Mouse (Mus musculus) megakaryocyte, embryonic 14.5 days (primary cell): ENCODE measurements at regions not wholly inside any gene's neighbourhood (a gene's known extent, or its start where the extent isn't known, plus 50 kb on each side); places are given as distances from the start of the nearest gene placed in this dataset.

ENCODE experiments used
- FLI1 ChIP-seq: IDR thresholded peaks from 2 replicates; pipeline ENCODE4 v1.6.1; 2012; ENCODE audit warnings: low read length, inconsistent platforms, mixed read lengths
- GATA1 ChIP-seq: IDR thresholded peaks from 3 replicates; pipeline ENCODE4 v1.6.1; 2012; ENCODE audit warnings: mixed read lengths, low read length, inconsistent platforms, borderline replicate concordance

DNA sequence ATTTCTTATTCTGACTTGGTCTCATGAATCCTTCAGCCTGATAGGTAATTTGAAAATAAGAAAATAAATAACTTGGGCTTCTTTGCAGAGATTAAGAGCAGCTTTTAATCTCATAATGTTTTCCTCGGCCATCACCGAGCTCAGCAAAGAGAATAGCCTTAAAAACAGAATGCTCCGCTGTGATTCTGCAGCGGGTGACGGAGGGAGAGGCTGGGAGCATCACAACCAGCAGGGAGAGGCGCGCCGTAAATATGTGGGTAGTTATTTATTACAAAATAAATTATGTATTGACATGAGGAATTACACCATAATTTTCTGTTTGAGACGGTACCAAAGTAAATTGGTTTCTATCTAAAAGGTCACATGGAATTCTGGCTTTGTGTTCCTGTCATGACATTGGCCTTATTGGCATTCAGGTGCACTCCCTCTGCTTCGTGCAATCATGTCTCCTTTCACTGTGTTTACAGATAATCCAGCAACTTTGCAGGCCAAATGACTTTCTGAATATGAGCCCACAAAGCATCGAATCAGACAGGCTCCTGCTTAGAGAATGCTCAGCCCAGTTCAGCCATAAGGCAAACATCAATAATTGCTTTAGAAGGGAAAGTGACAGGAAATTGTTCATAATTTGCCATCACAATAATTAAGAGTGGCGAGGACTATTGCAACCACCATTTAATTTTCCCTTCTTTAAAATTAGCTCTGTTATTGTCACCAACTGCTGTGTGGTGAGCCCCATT is 494.4 kb downstream of the Hace1 start:
- TF ChIP-seq GATA1 = no peak
- TF ChIP-seq FLI1 = no peak
